Mouse (Mus musculus): ENCODE results near the gene Cfap61.

DNA sequence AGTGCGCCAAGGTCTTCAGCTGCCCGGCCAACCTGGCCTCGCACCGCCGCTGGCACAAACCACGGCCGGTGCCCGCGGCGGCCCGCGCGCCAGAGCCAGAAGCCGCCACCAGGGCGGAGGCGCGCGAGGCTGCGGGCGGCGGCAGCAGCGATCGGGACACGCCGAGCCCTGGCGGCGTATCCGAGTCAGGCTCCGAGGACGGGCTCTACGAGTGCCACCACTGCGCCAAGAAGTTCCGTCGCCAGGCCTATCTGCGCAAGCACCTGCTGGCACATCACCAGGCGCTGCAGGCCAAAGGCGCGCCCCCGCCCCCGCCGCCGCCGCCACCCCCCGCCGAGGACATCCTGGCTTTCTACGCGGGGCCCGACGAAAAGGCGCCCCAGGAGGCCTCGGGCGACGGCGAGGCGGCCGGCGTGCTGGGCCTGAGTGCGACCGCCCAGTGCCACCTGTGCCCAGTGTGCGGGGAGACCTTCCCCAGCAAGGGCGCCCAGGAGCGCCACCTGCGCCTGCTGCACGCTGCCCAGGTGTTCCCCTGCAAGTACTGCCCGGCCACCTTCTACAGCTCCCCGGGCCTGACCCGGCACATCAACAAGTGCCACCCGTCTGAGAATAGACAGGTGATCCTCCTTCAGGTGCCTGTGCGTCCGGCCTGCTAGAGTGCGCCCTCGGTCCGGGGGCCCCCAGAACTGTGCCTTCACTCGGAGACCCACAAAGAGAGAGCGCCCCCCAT is 288.8 kb downstream of the Cfap61 start:
- TF ChIP-seq CTCF (IDR thresholded peaks at IDR 0.05; ENCODE audit: extremely low read depth, insufficient read length, insufficient replicate concordance, low read depth, low read length) = no peak
- TF ChIP-seq POLR2A (IDR thresholded peaks at IDR 0.05; ENCODE audit: low read depth, low read length) = no peak
